Mouse (Mus musculus) spleen, postnatal 10 days (tissue): ENCODE results near the gene Zfp277.

ENCODE experiments used
- DNase-seq, 2 experiments: peaks; one replicate each; pipeline ENCODE4 v3.0.0; 2021 to 2022; ENCODE audit warnings: low spot score in 2 of 2

The Zfp277 gene

DNA sequence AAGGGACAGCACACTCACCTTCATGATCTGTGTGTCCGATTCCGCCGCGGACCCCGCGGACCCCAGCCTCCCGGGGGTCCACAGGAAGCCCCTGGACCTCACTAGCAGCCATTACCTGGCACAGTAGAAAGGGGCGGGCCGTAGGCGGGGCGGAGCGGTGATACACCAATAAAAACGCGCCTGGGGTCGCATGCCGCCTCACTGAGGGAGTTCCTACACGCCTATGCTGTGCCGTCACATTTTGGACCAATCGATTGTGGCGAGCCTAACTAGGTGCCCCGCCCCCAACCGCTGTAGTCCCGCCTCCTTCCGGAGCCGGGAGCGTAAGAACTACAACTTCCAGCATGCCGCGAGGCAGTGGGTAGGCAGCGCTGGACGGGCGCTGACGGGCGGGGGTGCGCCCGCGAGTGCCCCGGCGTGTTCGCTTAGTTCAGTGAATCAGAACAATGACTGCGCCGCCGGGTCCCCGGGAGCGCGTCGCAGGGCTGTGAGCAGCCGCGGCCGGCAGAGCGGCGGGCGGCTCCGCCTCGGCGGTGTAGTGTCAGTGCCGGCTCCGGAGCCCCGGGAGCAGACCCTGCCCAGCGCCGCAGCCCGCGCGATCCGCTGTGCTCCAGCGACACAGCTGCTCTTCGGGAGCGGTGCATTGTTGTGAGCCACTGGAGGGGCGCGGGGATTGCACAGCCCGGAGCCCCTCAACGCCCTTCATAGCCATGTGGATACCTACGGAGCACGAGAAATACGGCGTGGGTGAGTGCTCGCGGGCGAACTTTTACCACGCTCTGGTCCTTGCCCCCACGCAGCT is at the start of gene Zfp277, which contains the start of gene Dock4:
Gene Zfp277, minus strand, starts transcription at position 255 of the 802 bp plus-strand sequence.
Gene Dock4, plus strand, starts transcription at position 305 of the 802 bp plus-strand sequence.
- peak; percentile 84 to 97 for DNase-seq

DNA sequence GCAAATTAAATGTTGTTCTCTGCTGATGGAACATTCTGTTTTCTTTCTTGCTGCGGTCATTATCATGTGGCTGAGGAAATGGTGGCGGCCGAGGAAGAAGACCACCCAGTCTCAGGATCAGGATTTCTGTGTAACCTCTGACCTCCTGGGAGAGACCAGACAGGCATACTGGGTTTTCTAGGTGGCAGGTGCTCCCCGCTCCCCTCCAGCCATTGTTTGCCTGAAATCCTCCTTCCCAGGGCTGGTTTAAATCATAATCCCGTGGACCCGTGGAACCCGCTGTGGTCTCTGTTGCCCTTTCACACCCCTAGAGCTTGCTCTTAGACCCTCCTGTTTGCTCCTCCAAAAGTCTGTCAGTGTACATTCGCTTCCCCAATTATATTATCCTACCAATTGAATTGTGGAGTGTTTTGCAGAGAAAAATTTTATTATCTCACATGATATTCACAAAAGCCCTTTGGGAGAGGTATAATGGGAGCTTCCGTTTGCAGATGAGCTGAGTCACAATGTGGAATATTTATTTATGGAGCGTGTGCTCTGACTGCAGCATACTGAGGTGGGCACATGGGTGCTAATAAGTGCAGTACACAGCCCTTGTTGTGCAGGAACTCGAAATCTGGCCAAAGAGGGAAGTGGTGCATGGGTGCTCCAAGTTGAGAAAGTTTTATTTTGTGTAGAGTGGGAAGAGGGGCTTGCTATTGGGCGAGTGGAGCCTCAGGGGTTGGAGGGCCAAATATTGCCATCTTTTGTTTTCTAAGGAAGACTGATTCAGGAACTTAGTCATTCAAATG is 40.5 kb upstream of the Zfp277 start:
- DNase-seq = no peak

- no peak for DNase-seq
Measured at GRCm38 (mm10) chr12:40485210-40485609, 39.5 kb upstream of the Zfp277 start.

DNA sequence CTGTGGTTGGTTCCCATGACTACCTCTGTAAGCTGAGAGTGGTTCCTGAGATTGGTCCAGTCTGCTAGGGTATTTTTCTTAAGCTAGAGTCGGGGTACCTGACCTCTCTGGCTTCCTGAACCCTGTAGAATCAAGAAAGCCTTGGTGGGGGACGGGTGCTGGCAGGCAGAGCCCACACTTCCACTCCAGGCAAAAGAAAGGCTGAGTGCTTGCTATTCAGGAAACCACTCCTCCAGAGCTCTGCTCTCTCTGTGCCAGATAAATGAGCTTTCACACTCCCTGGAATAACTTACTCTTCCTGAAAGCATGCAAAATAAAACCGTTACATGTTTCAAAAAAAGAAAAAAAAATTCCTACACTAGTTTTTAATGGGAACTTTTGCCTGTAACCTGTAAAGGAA is 38.5 kb upstream of the Zfp277 start:
- DNase-seq = no peak

DNA sequence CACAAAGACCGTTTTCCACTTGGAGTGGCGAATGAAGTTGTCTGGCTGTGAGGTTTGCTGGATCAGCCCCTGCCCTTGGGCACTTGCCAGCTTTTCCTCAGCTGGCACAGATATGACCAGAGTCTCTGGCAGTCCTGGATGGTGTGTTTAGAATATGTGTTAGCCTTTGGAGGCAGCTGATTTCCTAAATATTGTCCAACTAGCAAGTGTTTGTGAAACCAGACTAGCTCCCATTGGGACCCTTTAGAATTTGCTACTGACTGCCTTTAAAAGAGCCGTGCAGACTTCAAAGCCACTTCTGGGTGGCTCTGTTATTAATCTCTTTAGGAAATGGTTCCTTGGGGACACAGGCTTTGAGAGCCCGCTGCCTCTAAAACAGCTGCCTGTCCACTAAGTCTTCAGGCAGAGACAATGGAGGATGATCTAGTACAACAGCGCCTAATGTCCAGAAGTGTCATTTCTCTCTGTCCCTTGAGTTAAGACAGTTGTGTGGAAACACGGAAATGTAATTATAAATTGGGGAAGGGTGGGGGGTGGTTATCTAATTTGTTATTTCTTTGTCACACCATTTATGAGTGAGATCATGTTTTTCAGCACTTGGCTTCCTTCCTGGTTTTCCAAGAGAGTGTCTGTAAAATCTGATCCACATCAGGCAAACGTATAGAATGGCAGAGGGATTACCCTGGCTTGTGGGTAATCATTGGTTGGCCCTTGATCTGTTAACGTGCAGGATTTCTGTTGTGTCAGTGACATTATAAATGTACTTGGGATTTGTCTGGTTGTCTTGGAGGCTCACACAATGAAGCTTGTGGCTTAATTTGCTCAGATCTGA is 32.1 kb upstream of the Zfp277 start:
- no peak for DNase-seq

DNA sequence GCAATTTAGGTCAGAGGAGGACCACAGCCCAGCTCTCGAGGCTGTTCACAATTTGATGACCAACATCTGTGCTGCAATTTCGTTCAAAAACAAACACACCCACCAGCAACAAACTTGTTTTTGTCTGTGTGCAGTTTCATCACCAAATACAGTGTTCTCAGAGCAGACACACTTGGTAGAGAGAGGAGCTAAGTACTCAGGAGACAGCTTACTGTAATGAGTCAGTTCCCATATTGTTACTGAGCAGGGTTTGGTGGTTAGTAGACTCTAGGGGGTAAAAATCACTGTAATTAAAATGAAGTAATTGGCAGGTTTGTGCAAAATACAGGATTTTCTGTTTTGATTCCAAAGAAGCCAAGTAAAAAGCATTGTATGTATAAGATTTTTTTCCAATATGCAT is 28.0 kb upstream of the Zfp277 start:
- DNase-seq = no peak

- no peak for DNase-seq
Measured at GRCm38 (mm10) chr12:40471649-40472399, 26.1 kb upstream of the Zfp277 start.

DNA sequence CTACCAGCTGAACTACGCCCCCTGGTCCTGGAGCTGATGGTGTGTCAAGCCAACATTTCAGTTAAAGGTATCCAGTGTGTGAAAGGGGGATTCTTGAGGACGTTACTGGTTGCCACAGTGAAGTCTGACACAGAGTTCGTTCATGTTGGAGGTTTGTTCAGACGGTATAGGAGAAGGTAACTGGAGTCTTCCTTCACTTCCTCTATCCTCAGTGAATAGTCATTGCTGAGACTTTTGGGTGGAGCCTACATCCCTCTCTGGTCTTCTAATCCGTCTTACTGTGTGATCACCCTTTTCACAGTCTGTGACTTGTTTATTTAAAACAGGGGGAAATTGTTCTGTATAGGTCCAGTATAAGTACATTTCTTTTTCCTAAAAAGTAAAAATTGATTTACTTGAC is 23.3 kb upstream of the Zfp277 start:
- no peak for DNase-seq

- DNase-seq = no peak
Measured at GRCm38 (mm10) chr12:40468235-40468634, 22.5 kb upstream of the Zfp277 start.

- DNase-seq = no peak
Measured at GRCm38 (mm10) chr12:40464282-40464681, 18.6 kb upstream of the Zfp277 start.

DNA sequence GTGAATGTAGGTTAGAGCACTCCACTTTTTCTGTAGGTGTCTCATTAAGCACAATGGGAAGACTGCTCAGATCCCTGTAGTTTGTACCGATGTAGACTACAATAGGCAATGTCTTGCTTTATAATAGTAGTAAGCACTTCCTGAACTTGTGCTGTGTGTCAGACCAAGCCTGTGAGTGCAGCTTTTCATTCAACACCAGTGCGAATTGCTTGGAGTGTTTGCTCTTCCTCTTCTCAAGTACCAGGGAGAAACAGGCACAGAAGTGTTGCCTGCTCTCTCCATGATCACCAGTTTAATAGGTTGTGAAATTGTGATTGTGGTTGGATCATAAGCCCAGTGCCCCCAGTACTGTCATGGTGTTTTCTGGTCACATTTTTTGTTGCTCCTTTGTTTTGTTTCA is 18.1 kb upstream of the Zfp277 start:
- DNase-seq = no peak

GRCm38 (mm10) chr12:40462693-40463235 is 17.1 kb upstream of the Zfp277 start:
- no peak for DNase-seq

GRCm38 (mm10) chr12:40459673-40460265 is 14.1 kb upstream of the Zfp277 start:
- DNase-seq = no peak

DNA sequence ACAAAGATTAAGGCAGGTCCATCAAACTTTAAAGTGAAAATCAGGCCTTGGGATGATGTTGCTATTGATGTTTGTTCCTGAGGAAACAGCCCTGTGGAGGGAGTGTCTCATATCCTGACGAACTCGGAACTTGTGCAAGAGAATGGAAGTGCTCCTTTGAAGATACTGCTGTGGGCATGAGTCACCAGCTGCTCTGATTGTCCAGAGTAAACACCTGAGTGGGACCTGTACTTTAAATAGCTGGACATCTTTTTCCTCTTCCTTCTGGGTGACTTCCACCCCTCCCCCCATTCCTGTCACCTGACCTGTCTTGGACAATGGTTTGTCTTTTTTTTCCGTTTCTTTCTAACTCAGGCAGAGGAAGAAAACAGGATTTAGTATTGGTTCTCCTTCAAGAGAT is 13.3 kb upstream of the Zfp277 start:
- no peak for DNase-seq

GRCm38 (mm10) chr12:40456517-40456916 is 10.8 kb upstream of the Zfp277 start:
- no peak for DNase-seq

GRCm38 (mm10) chr12:40449119-40449795 is 3.6 kb upstream of the Zfp277 start:
- DNase-seq = no peak

DNA sequence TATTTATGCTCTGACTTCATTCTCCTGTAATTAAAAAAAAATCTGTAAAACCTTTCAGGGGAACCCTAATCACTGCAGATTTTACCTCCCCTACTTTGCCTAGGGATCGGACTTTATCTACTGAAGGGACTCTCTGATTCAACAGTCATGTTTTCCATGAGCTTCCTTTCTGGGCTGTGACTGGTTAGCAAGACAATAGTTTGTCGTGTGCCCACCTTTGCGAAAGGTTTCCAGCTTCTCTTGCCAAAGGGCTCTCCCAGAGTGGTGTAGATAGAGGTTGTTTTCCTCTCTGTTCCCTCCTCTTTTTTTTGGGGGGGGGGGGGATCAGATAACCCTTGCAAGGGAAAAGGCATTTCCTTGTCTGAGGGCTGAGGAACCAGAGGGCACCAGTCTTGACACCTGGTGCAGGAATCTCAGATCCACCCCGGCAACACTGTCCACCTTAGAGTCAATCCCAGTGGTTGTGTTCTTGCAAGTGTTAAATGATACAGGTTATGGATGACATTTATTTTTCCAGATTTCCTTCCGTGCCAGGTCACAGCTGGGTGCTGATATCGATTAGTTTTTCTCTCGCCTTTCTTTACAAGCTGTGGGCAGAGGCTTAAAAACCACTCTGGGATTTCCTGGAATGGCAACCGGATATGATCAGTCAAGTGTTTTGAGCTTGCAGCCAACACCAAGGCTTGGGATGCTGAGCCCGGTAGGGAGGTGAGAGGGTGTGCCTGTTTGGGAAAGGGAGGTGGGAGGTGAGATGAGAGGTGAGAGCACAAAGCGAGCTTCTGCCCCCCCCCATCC is 2.1 kb upstream of the Zfp277 start:
- no peak for DNase-seq

GRCm38 (mm10) chr12:40446450-40447381 is 1.0 kb upstream of the Zfp277 start:
- peak; percentile 16 to 31 for DNase-seq
